Mouse (Mus musculus) liver, embryonic 14.5 days (tissue): ENCODE results near the gene Plcxd3. TPM values are rescaled to one million over a fixed set of nuclear protein-coding genes. Genes with fewer than 3 reads are reported as not detected.

Experiments used
- ATAC-seq: fragments of 200-750 bp; cut with Nextera tagmentation; 2 replicates; pipeline ENCODE4 v1.8.0; 2017; ENCODE audit warnings: moderate number of reproducible peaks, mild to moderate bottlenecking, moderate library complexity; ENCODE audit not compliant: insufficient read depth
- DNase-seq, 3 experiments: peaks; one replicate each; pipeline ENCODE4 v3.0.0-alpha.2; 2012 to 2013; ENCODE audit warnings: low read depth in 3 of 3, low spot score in 3 of 3
- H3K27ac ChIP-seq: fragments of 300-500 bp; sonication (generic); 2 replicates; pipeline ENCODE4 v1.5.1; 2014; ENCODE audit warnings: moderate library complexity, mild to moderate bottlenecking, control low read depth, inconsistent platforms
- H3K27me3 ChIP-seq: fragments of 300-500 bp; sonication (generic); 2 replicates; pipeline ENCODE4 v1.6.1; 2014; ENCODE audit warnings: mild to moderate bottlenecking, low read length, moderate library complexity; ENCODE audit not compliant: control insufficient read depth, insufficient read depth
- H3K36me3 ChIP-seq: fragments of 300-500 bp; sonication (generic); replicated peaks from 2 replicates; pipeline ENCODE4 v1.6.1; 2014; ENCODE audit warnings: low read depth; ENCODE audit not compliant: control insufficient read depth, insufficient read depth
- H3K4me1 ChIP-seq, 2 experiments: fragments of 200-500 bp in 1 of 2; fragments of 300-500 bp in 1 of 2; sonication (generic) in 1 of 2; replicated peaks; 2 replicates each; pipeline ENCODE4 v1.6.1; 2012 to 2014; ENCODE audit warnings: antibody characterized with exemption in 1 of 2, inconsistent platforms in 1 of 2, low read length in 1 of 2; ENCODE audit not compliant: control insufficient read depth in 2 of 2, insufficient read depth in 2 of 2
- H3K4me2 ChIP-seq: fragments of 300-500 bp; sonication (generic); 2 replicates; pipeline ENCODE4 v1.6.1; 2014; ENCODE audit warnings: low read depth, mild to moderate bottlenecking, control low read depth, moderate library complexity
- H3K4me3 ChIP-seq, 2 experiments: fragments of 200-500 bp in 1 of 2; fragments of 300-500 bp in 1 of 2; sonication (generic) in 1 of 2; 2 replicates each; pipeline ENCODE4 v1.5.1; 2012 to 2014; ENCODE audit warnings: low read depth in 2 of 2, low read length in 2 of 2, mild to moderate bottlenecking in 2 of 2, control low read depth in 1 of 2, inconsistent platforms in 1 of 2, moderate library complexity in 1 of 2; ENCODE audit not compliant: insufficient read depth in 1 of 2
- H3K9ac ChIP-seq: fragments of 300-500 bp; sonication (generic); replicated peaks from 2 replicates; pipeline ENCODE4 v1.6.1; 2014; ENCODE audit warnings: mild to moderate bottlenecking, control low read depth, moderate library complexity
- H3K9me3 ChIP-seq: fragments of 300-500 bp; sonication (generic); 2 replicates; pipeline ENCODE4 v1.6.1; 2016; ENCODE audit warnings: low read length, mixed read lengths; ENCODE audit not compliant: control insufficient read depth
- CTCF ChIP-seq: IDR thresholded peaks from 2 replicates; pipeline ENCODE4 v1.5.1; 2016; ENCODE audit warnings: antibody characterized with exemption, low read depth, control low read depth
- EP300 ChIP-seq: IDR thresholded peaks from 2 replicates; pipeline ENCODE4 v1.6.1; 2016; ENCODE audit warnings: antibody characterized with exemption, low read depth
- WGBS: fragments of 180-500 bp; shearing (Covaris S2); extraction: QIAGEN DNeasy Blood & Tissue Kit; methylation state at CpG from one replicate; pipeline ENCODE4 v1.1.7; 2014; ENCODE audit not compliant: insufficient replicate concordance; 5-methylcytosine and 5-hydroxymethylcytosine counted together
- polyA plus RNA-seq, 2 experiments: library from polyadenylated mRNA; depleted of rRNA in 1 of 2; stranded (reverse) in 1 of 2; unstranded in 1 of 2; fragments of >200 nt; fragmentation: Nextera tagmentation in 1 of 2; extraction: Ambion mirVana in 1 of 2; gene quantifications; 2 replicates each; pipeline versions ENCODE4 v1.2.1 to v1.2.3; 2012 to 2014

The Plcxd3 gene
- polyA plus RNA-seq, 2 experiments, result 0.02 to 0.05 TPM

- no peak for DNase-seq
- Histone ChIP-seq H3K9ac (no peak overlapping the region), H3K9me3 (no peaks in the 10 kb centered on the region), H3K4me3 (no peak overlapping the region), H3K27ac (no peak overlapping the region), H3K4me1 (no peaks in the 10 kb centered on the region), H3K36me3 (no peaks in the 10 kb centered on the region), H3K27me3 (no peaks in the 10 kb centered on the region), H3K4me2 (no peak overlapping the region)
- TF ChIP-seq CTCF (no peak), EP300 (no peak)
- WGBS, result 69% methylated on average over 6 of the region's 6 CpGs
- no peak for ATAC-seq
These were observed 230.3 kb downstream of the Plcxd3 start for GRCm38 (mm10) chr15:4605630-4606029.
